Mouse (Mus musculus) E14TG2a.4 (cell line): ENCODE measurements around the gene Wdr82.

Experiments used
- CTCF ChIP-seq: conservative IDR thresholded peaks from 2 replicates; pipeline ENCODE4 v1.5.1; 2014; ENCODE audit warnings: low read length
- NANOG ChIP-seq: IDR thresholded peaks from 2 replicates; pipeline ENCODE4 v1.6.1; 2014; ENCODE audit warnings: borderline replicate concordance, low read length, mixed read lengths

GRCm38 (mm10) chr9:106227790-106228429 is 57.2 kb downstream of the Wdr82 start:
- TF ChIP-seq CTCF, result no peak
- no peak for TF ChIP-seq NANOG
